Mouse (Mus musculus) heart, embryonic 11.5 days (tissue): Measurements from ENCODE around the gene Nfkbie. TPM values are rescaled to one million over a fixed set of nuclear protein-coding genes. Genes with fewer than 3 reads are reported as not detected.
A peak's percentile ranks its signal among the peaks of the same experiment; 100 is the strongest.

Source experiments
- ATAC-seq: fragments of 200-750 bp; cut with Nextera tagmentation; replicated peaks from 2 replicates; pipeline ENCODE4 v1.8.0; 2017; ENCODE audit warnings: moderate library complexity; ENCODE audit not compliant: insufficient number of reproducible peaks, low FRiP score, low TSS enrichment
- H3K27ac ChIP-seq: fragments of 300-500 bp; sonication (generic); 2 replicates; pipeline ENCODE4 v1.5.1; 2014; ENCODE audit warnings: mild to moderate bottlenecking, low read depth, low read length
- H3K27me3 ChIP-seq: fragments of 300-500 bp; sonication (generic); 2 replicates; pipeline ENCODE4 v1.6.1; 2014; ENCODE audit warnings: mild to moderate bottlenecking, low read length, mixed read lengths; ENCODE audit not compliant: control insufficient read depth, insufficient read depth
- H3K36me3 ChIP-seq: fragments of 300-500 bp; sonication (generic); 2 replicates; pipeline ENCODE4 v1.6.1; 2014; ENCODE audit warnings: mild to moderate bottlenecking, low read length, moderate library complexity, mixed read lengths; ENCODE audit not compliant: control insufficient read depth, insufficient read depth
- H3K4me1 ChIP-seq: fragments of 300-500 bp; sonication (generic); 2 replicates; pipeline ENCODE4 v1.6.1; 2014; ENCODE audit warnings: low read length; ENCODE audit not compliant: control insufficient read depth, insufficient read depth
- H3K4me2 ChIP-seq: fragments of 300-500 bp; sonication (generic); 2 replicates; pipeline ENCODE4 v1.6.1; 2014; ENCODE audit warnings: mild to moderate bottlenecking, moderate library complexity
- H3K4me3 ChIP-seq: fragments of 300-500 bp; sonication (generic); 2 replicates; pipeline ENCODE4 v1.5.1; 2014; ENCODE audit warnings: low read depth, low read length
- H3K9ac ChIP-seq: fragments of 300-500 bp; sonication (generic); 2 replicates; pipeline ENCODE4 v1.6.1; 2014; ENCODE audit warnings: mild to moderate bottlenecking, low read depth, low read length, moderate library complexity
- H3K9me3 ChIP-seq: fragments of 300-500 bp; sonication (generic); replicated peaks from 2 replicates; pipeline ENCODE4 v1.6.1; 2016; ENCODE audit warnings: low read length; ENCODE audit not compliant: control insufficient read depth
- WGBS: fragments of 180-500 bp; shearing (Covaris S2); extraction: QIAGEN DNeasy Blood & Tissue Kit; methylation state at CpG from one replicate; pipeline ENCODE4 v1.1.7; 2014; ENCODE audit not compliant: insufficient replicate concordance; 5-methylcytosine and 5-hydroxymethylcytosine counted together
- polyA plus RNA-seq: library from polyadenylated mRNA; unstranded; fragments of >200 nt; fragmentation: Nextera tagmentation; extraction: Ambion mirVana; gene quantifications from 2 replicates; pipeline ENCODE4 v1.2.1, GENCODE M21; 2014

The Nfkbie gene
- polyA plus RNA-seq, 1 experiment from 2014 or later, result 2.4 TPM

GRCm38 (mm10) chr17:45608396-45608795 lies 52.9 kb downstream of the Nfkbie start:
- 88% methylated on average over 4 of the region's 4 CpGs for WGBS
- Histone ChIP-seq H3K27ac (no peak overlapping the region), H3K9me3 (no peaks in the 10 kb centered on the region), H3K4me2 (no peak overlapping the region), H3K9ac (no peak overlapping the region), H3K4me1 (peaks cover 9% of the 10 kb centered on the region), H3K27me3 (no peaks in the 10 kb centered on the region), H3K4me3 (no peak overlapping the region), H3K36me3 (no peaks in the 10 kb centered on the region)
- ATAC-seq, result no peak

- no peaks in the 10 kb centered on the region for H3K27me3 ChIP-seq
- H3K27ac ChIP-seq, result peak overlapping the region; percentile 62
- H3K9me3 ChIP-seq, result no peaks in the 10 kb centered on the region
- peaks cover 9% of the 10 kb centered on the region for H3K4me1 ChIP-seq
- H3K4me3 ChIP-seq, result no peak overlapping the region
- 26% methylated on average over 5 of the region's 5 CpGs for WGBS
- ATAC-seq, result peak; percentile 57; the same call in 1 of the 2 replicates
- H3K4me2 ChIP-seq, result peak overlapping the region; percentile 9; the same call in 1 of the 2 replicates
- no peaks in the 10 kb centered on the region for H3K36me3 ChIP-seq
- no peak overlapping the region for H3K9ac ChIP-seq
Measured at GRCm38 (mm10) chr17:45610144-45610866, 54.8 kb downstream of the Nfkbie start.

- no peak overlapping the region for H3K27ac ChIP-seq
- H3K9ac ChIP-seq, result no peak overlapping the region
- ATAC-seq, result no peak
- 73% methylated on average over 8 of the region's 8 CpGs for WGBS
- no peak overlapping the region for H3K4me2 ChIP-seq
- peaks cover 9% of the 10 kb centered on the region for H3K4me1 ChIP-seq
- no peaks in the 10 kb centered on the region for H3K9me3 ChIP-seq
- no peak overlapping the region for H3K4me3 ChIP-seq
- no peaks in the 10 kb centered on the region for H3K36me3 ChIP-seq
- H3K27me3 ChIP-seq, result no peaks in the 10 kb centered on the region
Measured at GRCm38 (mm10) chr17:45612008-45612407, 56.5 kb downstream of the Nfkbie start.

Other genes with a start within 250 kb of the Nfkbie start
- gene Cdc5l, start 122.0 kb upstream of the Nfkbie start, polyA plus RNA-seq, result 57.5 and 59.4 TPM in 2 replicates
- gene Spats1, start 80.3 kb upstream of the Nfkbie start, polyA plus RNA-seq, result 0.86 and 1.2 TPM in 2 replicates
- 12.1 and 18.5 TPM in 2 replicates for gene Aars2, start 48.9 kb upstream of the Nfkbie start, polyA plus RNA-seq
- 0.13 and 0.23 TPM in 2 replicates for gene Tcte1, start 32.3 kb upstream of the Nfkbie start, polyA plus RNA-seq
- 1.00 and 1.0 TPM in 2 replicates for gene Tmem151b, start 6.0 kb upstream of the Nfkbie start, polyA plus RNA-seq
- gene Slc35b2, start 8.2 kb downstream of the Nfkbie start, polyA plus RNA-seq, result 87.2 and 91.0 TPM in 2 replicates
- 1,458 and 1,495 TPM in 2 replicates for gene Hsp90ab1, start 17.6 kb downstream of the Nfkbie start, polyA plus RNA-seq
- gene Slc29a1, start 43.9 kb downstream of the Nfkbie start, polyA plus RNA-seq, result 52.7 and 61.2 TPM in 2 replicates
- 1.4 TPM in 1 of 2 replicates, not detected in the other for gene Mymx, start 46.4 kb downstream of the Nfkbie start, polyA plus RNA-seq
- 0.32 and 0.52 TPM in 2 replicates for gene Capn11, start 103.6 kb downstream of the Nfkbie start, polyA plus RNA-seq
- 131 and 135 TPM in 2 replicates for gene Mrpl14, start 130.6 kb downstream of the Nfkbie start, polyA plus RNA-seq
- gene Tmem63b, start 131.2 kb downstream of the Nfkbie start, polyA plus RNA-seq, result 27.6 and 29.8 TPM in 2 replicates
- gene 1600014C23Rik, start 178.1 kb downstream of the Nfkbie start, polyA plus RNA-seq, result 0.48 and 0.80 TPM in 2 replicates